Mouse (Mus musculus) intestine, postnatal 0 days (tissue): ENCODE data around the gene Tmed2. TPM values are rescaled to one million over a fixed set of nuclear protein-coding genes. Genes with fewer than 3 reads are reported as not detected.

Experiments used
- ATAC-seq: fragments of 200-750 bp; cut with Nextera tagmentation; 2 replicates; pipeline ENCODE4 v1.8.0; 2017; ENCODE audit warnings: mild to moderate bottlenecking, moderate TSS enrichment, moderate library complexity
- H3K27ac ChIP-seq: fragments of 300-500 bp; sonication (generic); 2 replicates; pipeline ENCODE4 v1.5.1; 2014; ENCODE audit warnings: mild to moderate bottlenecking, low read depth, low read length, moderate library complexity
- H3K27me3 ChIP-seq: fragments of 300-500 bp; sonication (generic); replicated peaks from 2 replicates; pipeline ENCODE4 v1.6.1; 2014; ENCODE audit warnings: low read length, mixed read lengths; ENCODE audit not compliant: control insufficient read depth, insufficient read depth
- H3K36me3 ChIP-seq: fragments of 300-500 bp; sonication (generic); 2 replicates; pipeline ENCODE4 v1.6.1; 2014; ENCODE audit warnings: mild to moderate bottlenecking, moderate library complexity; ENCODE audit not compliant: control insufficient read depth, insufficient read depth
- H3K4me1 ChIP-seq: fragments of 300-500 bp; sonication (generic); replicated peaks from 2 replicates; pipeline ENCODE4 v1.6.1; 2014; ENCODE audit warnings: antibody characterized with exemption, low read length, mixed read lengths; ENCODE audit not compliant: control insufficient read depth, insufficient read depth
- H3K4me2 ChIP-seq: fragments of 300-500 bp; sonication (generic); replicated peaks from 2 replicates; pipeline ENCODE4 v1.6.1; 2014; ENCODE audit warnings: low read depth, mild to moderate bottlenecking, moderate library complexity
- H3K4me3 ChIP-seq: fragments of 300-500 bp; sonication (generic); 2 replicates; pipeline ENCODE4 v1.5.1; 2014; ENCODE audit warnings: low read depth, low read length
- H3K9ac ChIP-seq: fragments of 300-500 bp; sonication (generic); 2 replicates; pipeline ENCODE4 v1.6.1; 2014; ENCODE audit warnings: mild to moderate bottlenecking, low read depth, low read length
- H3K9me3 ChIP-seq: fragments of 300-500 bp; sonication (generic); 2 replicates; pipeline ENCODE4 v1.6.1; 2016; ENCODE audit warnings: mixed run types; ENCODE audit not compliant: control insufficient read depth
- CTCF ChIP-seq: sonication (generic); IDR thresholded peaks from 2 replicates; pipeline ENCODE4 v1.5.1; 2016; ENCODE audit warnings: low read depth, mild to moderate bottlenecking, control low read depth, antibody characterized with exemption, moderate library complexity
- WGBS: fragments of 180-500 bp; shearing (Covaris S2); extraction: QIAGEN DNeasy Blood & Tissue Kit; methylation state at CpG from one replicate; pipeline ENCODE4 v1.1.7; 2014; 5-methylcytosine and 5-hydroxymethylcytosine counted together
- polyA plus RNA-seq: library from polyadenylated mRNA; unstranded; fragments of >200 nt; fragmentation: Nextera tagmentation; extraction: Ambion mirVana; gene quantifications from 2 replicates; pipeline ENCODE4 v1.2.1, GENCODE M21; 2015

Tmed2 gene
- polyA plus RNA-seq, 1 experiment from 2014 or later = 414 TPM

DNA sequence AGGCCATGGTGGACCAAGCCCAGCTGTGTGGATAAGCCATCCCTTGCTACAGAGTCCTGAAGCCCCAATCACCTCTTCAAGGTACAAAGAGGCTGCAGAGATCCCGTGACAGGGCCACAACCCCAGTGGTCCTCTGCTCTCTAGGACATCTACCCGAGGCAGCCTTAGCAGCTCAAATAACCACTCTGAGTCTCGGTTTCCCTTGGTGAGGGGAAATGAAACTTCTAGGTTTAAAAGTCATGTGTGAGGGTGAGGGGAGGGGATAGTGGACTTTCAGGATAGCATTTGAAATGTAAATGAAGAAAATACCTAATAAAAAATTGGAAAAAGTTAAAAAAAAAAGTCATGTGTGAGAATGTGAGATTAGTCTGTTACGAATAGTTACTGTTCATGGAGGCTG lies 18.9 kb upstream of the Tmed2 start:
- no peak overlapping the region for H3K4me3 ChIP-seq
- 0 out of 2 replicates have a peak, but pooled peaks cover 4% of the 10 kb centered on the region for H3K36me3 ChIP-seq
- no peaks in the 10 kb centered on the region for H3K27me3 ChIP-seq
- no peak for ATAC-seq
- no peak overlapping the region for H3K9ac ChIP-seq
- no peaks in the 10 kb centered on the region for H3K4me1 ChIP-seq
- 88% methylated on average over 4 of the region's 4 CpGs for WGBS
- no peak overlapping the region for H3K27ac ChIP-seq
- H3K4me2 ChIP-seq = no peak overlapping the region
- TF ChIP-seq CTCF = no peak
- no peaks in the 10 kb centered on the region for H3K9me3 ChIP-seq

- H3K9ac ChIP-seq = no peak overlapping the region
- peak; percentile 52 for TF ChIP-seq CTCF
- H3K27me3 ChIP-seq = no peaks in the 10 kb centered on the region
- no peak overlapping the region for H3K27ac ChIP-seq
- H3K4me3 ChIP-seq = no peak overlapping the region
- ATAC-seq = no peak
- H3K9me3 ChIP-seq = no peaks in the 10 kb centered on the region
- H3K36me3 ChIP-seq = 0 out of 2 replicates have a peak, but pooled peaks cover 4% of the 10 kb centered on the region
- 95% methylated on average over 8 of the region's 8 CpGs for WGBS
- H3K4me2 ChIP-seq = no peak overlapping the region
- H3K4me1 ChIP-seq = no peaks in the 10 kb centered on the region
These were observed 17.5 kb upstream of the Tmed2 start for GRCm38 (mm10) chr5:124523032-124523431.

DNA sequence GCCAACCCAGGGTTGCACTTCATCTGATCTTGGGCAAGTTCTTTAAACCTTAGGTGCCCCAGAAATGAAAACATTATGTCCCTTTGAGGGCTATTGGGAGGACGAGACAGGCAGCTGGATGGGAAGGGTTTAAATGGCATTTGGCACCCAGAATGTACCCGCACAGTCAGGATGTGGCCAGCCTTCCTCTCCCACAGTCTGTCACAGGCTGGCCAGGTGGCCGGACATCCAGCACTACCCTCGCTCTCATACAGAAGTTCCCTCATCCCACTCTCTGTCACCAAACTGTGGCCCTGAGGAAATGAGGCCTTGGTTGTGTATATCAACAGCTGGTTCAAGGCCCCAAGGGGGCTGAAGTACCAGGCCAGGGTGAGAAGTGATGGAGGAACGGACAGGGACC lies 15.6 kb upstream of the Tmed2 start:
- 86% methylated on average over 5 of the region's 5 CpGs for WGBS
- ATAC-seq = no peak
- no peaks in the 10 kb centered on the region for H3K9me3 ChIP-seq
- no peaks in the 10 kb centered on the region for H3K27me3 ChIP-seq
- H3K27ac ChIP-seq = no peak overlapping the region
- H3K4me2 ChIP-seq = no peak overlapping the region
- H3K4me1 ChIP-seq = no peaks in the 10 kb centered on the region
- H3K9ac ChIP-seq = no peak overlapping the region
- no peak overlapping the region for H3K4me3 ChIP-seq
- H3K36me3 ChIP-seq = 0 out of 2 replicates have a peak, but pooled peaks cover 4% of the 10 kb centered on the region
- no peak for TF ChIP-seq CTCF

DNA sequence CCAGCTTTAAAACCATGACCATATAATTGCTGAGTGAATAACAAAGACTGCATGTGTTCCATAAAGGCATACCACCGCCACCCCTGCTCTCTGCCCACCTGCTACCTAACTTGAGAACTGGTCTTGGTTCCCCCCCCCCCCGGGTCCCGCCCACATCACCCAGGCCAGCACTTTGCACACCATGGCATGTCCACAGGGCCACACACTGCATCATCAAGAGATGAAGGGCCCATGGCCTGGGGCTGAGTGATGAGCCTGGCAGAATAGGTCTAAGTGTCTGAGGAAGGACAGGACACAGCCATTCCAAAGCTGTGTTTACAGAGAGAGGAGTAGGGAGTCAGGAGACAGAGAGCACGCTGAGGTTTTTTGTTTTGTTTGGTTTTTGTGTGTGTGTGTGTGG lies 12.1 kb upstream of the Tmed2 start:
- Histone ChIP-seq H3K36me3 (no peaks in the 10 kb centered on the region), H3K4me2 (peak overlapping the region; percentile 92), H3K27me3 (no peaks in the 10 kb centered on the region; the same call in 1 of the 2 replicates), H3K4me3 (peak overlapping the region; percentile 80; the same call in 1 of the 2 replicates), H3K9me3 (no peaks in the 10 kb centered on the region), H3K27ac (no peak overlapping the region), H3K4me1 (no peaks in the 10 kb centered on the region), H3K9ac (no peak overlapping the region)
- ATAC-seq = no peak
- WGBS = 64% methylated on average over 4 of the region's 4 CpGs
- no peak for TF ChIP-seq CTCF

DNA sequence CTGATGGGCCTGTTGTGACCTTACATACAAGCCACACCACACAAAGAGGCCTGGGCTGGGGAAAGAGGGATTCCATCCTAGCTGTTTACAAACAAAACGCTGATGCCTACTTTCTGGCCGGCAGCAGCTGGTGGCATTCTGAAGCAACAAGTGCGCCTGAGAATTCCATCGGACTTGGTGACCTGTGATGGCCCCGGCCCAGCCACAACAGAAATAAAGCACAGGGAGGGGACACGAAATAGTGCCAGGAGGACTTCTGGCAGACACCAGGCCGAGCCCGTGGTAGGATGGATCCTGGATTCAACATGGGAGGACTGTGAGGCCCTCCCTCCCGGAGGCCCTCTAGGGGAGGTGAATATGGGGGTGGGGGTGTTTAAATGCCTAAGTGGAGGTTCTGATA lies 11.7 kb upstream of the Tmed2 start:
- peak overlapping the region; percentile 80 for H3K4me3 ChIP-seq
- H3K4me2 ChIP-seq = peak overlapping the region; percentile 92
- H3K36me3 ChIP-seq = no peaks in the 10 kb centered on the region
- TF ChIP-seq CTCF = no peak
- H3K4me1 ChIP-seq = no peaks in the 10 kb centered on the region
- 43% methylated on average over 9 of the region's 9 CpGs for WGBS
- no peaks in the 10 kb centered on the region; the same call in 1 of the 2 replicates for H3K27me3 ChIP-seq
- no peaks in the 10 kb centered on the region for H3K9me3 ChIP-seq
- ATAC-seq = no peak
- H3K9ac ChIP-seq = 0 out of 2 replicates have a peak overlapping the region, but pooled peaks have one; percentile 11
- 0 out of 2 replicates have a peak overlapping the region, but pooled peaks have one; percentile 57 for H3K27ac ChIP-seq

DNA sequence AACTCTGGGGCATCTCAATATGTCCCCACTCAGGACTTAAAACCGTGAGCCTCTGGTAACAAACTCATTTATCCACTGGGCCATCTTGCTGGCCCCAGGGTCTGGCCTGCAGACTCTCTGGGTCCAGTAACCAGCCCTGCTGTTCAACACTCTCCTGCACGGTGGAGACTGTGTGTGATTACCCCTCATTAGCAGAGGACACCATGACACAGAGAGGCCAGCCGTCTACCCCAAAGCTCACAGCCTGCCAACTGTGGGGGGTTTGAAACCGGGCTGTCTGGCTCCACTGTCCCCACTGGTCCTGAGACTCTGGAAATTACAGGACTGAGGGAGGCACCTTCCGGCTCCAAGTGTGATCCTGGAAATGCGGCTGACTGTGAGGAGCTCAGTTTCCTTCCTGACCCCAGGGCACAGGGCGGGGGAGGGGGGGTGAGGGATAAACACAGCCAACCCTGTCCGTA lies 11.3 kb upstream of the Tmed2 start:
- H3K4me1 ChIP-seq = no peaks in the 10 kb centered on the region
- H3K27ac ChIP-seq = peak overlapping the region; percentile 57; the same call in 1 of the 2 replicates
- no peaks in the 10 kb centered on the region for H3K36me3 ChIP-seq
- no peak for TF ChIP-seq CTCF
- no peaks in the 10 kb centered on the region; the same call in 1 of the 2 replicates for H3K27me3 ChIP-seq
- ATAC-seq = no peak
- whole genome bisulfite sequencing = 38% methylated on average over 8 of the region's 8 CpGs
- H3K9me3 ChIP-seq = no peaks in the 10 kb centered on the region
- H3K9ac ChIP-seq = 0 out of 2 replicates have a peak overlapping the region, but pooled peaks have one; percentile 11
- peak overlapping the region; percentile 92 for H3K4me2 ChIP-seq
- H3K4me3 ChIP-seq = peak overlapping the region; percentile 80
